Mouse (Mus musculus): ENCODE results near the gene Zfp768.
"Not testable (repeated sequence)": the region's sequence is repeated elsewhere in the genome, so short reads cannot be mapped to it uniquely, and the experiment has no call there.

Gene Zfp768

GRCm38 (mm10) chr7:127345512-127346325 lies at the start of gene Zfp768:
Gene Zfp768, minus strand, starts transcription at chr7:127345589.
- in situ Hi-C loops (cut with MboI) = no loop called here

GRCm38 (mm10) chr7:127393944-127394333 lies 48.5 kb upstream of the Zfp768 start:
- in situ Hi-C loops (cut with MboI) = no loop called here

- in situ Hi-C loops (cut with MboI) = no loop called here
Observed at GRCm38 (mm10) chr7:127393157-127393943, 48.0 kb upstream of the Zfp768 start, which contains the start of gene E430018J23Rik. Gene E430018J23Rik, minus strand, starts transcription at chr7:127393629.

GRCm38 (mm10) chr7:127392251-127392824 lies 46.9 kb upstream of the Zfp768 start:
- in situ Hi-C loops (cut with MboI) = no loop called here

- in situ Hi-C loops (cut with MboI) = no loop called here
Observed at GRCm38 (mm10) chr7:127391538-127391937, 46.1 kb upstream of the Zfp768 start.

GRCm38 (mm10) chr7:127390306-127390705 lies 44.9 kb upstream of the Zfp768 start:
- in situ Hi-C loops (cut with MboI) = no loop called here

- in situ Hi-C loops (cut with MboI) = not testable (repeated sequence)
Observed at GRCm38 (mm10) chr7:127388201-127388600, 42.8 kb upstream of the Zfp768 start.

GRCm38 (mm10) chr7:127386641-127387392 lies 41.4 kb upstream of the Zfp768 start, which contains the start of gene 9130019O22Rik:
Gene 9130019O22Rik, minus strand, starts transcription at chr7:127387166.
- in situ Hi-C loops (cut with MboI) = no loop called here

GRCm38 (mm10) chr7:127385560-127385959 lies 40.2 kb upstream of the Zfp768 start:
- in situ Hi-C loops (cut with MboI) = not testable (repeated sequence)

- in situ Hi-C loops (cut with MboI) = no loop called here
Observed at GRCm38 (mm10) chr7:127378310-127378921, 33.0 kb upstream of the Zfp768 start.

- in situ Hi-C loops (cut with MboI) = not testable (repeated sequence)
Observed at GRCm38 (mm10) chr7:127375271-127376245, 30.2 kb upstream of the Zfp768 start, which contains the start of gene Zfp747. Gene Zfp747, minus strand, starts transcription at chr7:127376050.

GRCm38 (mm10) chr7:127371870-127372269 lies 26.5 kb upstream of the Zfp768 start:
- in situ Hi-C loops (cut with MboI) = not testable (repeated sequence)

- in situ Hi-C loops (cut with MboI) = no loop called here
Observed at GRCm38 (mm10) chr7:127371213-127371612, 25.8 kb upstream of the Zfp768 start.

GRCm38 (mm10) chr7:127366249-127366648 lies 20.9 kb upstream of the Zfp768 start:
- in situ Hi-C loops (cut with MboI) = no loop called here

GRCm38 (mm10) chr7:127364166-127364565 lies 18.8 kb upstream of the Zfp768 start:
- in situ Hi-C loops (cut with MboI) = loop anchor here (5.0 kb wide), 1 partner anchor 133 kb away; no protein-coding TSS in a partner anchor

GRCm38 (mm10) chr7:127363475-127363921 lies 18.1 kb upstream of the Zfp768 start:
- in situ Hi-C loops (cut with MboI) = loop anchor here (5.0 kb wide), 1 partner anchor 134 kb away; no protein-coding TSS in a partner anchor

GRCm38 (mm10) chr7:127362418-127362817 lies 17.0 kb upstream of the Zfp768 start:
- in situ Hi-C loops (cut with MboI) = loop anchor here (5.0 kb wide), 1 partner anchor 135 kb away; no protein-coding TSS in a partner anchor

GRCm38 (mm10) chr7:127361449-127361848 lies 16.1 kb upstream of the Zfp768 start:
- in situ Hi-C loops (cut with MboI) = loop anchor here (5.0 kb wide), 1 partner anchor 136 kb away; no protein-coding TSS in a partner anchor

GRCm38 (mm10) chr7:127360265-127360664 lies 14.9 kb upstream of the Zfp768 start:
- in situ Hi-C loops (cut with MboI) = loop anchor here (5.0 kb wide), 1 partner anchor 137 kb away; no protein-coding TSS in a partner anchor

Data from mature B cell (primary cell).